Mouse (Mus musculus): ENCODE data around the gene Wscd1. TPM values are rescaled to one million over a fixed set of nuclear protein-coding genes. Genes with fewer than 3 reads are reported as not detected.

Gene Wscd1
- polyA plus RNA-seq, 2 experiments = 0.09 to 0.24 TPM

DNA sequence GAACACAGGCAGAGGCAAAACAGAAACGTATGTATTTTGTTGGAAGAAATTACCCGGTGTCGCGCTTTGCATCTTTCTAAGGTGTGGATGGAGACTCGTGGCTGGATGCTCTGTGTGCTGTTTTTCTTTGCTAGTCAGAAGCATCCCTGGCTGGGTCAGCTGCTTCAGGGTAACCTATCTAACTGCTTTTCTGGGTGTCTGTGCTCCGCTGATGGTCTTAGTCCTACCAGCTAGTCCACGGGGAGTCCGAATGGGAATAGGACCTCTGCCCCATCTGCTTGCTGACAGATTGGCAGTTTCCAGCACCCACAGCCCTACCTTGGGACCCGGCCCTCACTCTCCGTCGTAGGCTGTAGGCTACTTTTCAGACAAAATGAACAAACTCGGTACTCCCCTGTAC is 2.0 kb downstream of the Wscd1 start:
- Histone ChIP-seq H3K4me3 (ENCODE audit: insufficient read depth in 1 of 2, low read depth in 2 of 2, low read length in 2 of 2) (no peak overlapping the region), H3K4me2 (ENCODE audit: low read depth) (no peak overlapping the region; the same call in 1 of the 2 replicates), H3K9me3 (ENCODE audit: control insufficient read depth, low read length) (no peaks in the 10 kb centered on the region), H3K4me1 (replicated peaks; ENCODE audit: control insufficient read depth in 2 of 2, insufficient read depth in 2 of 2, low read length in 1 of 2) (no peaks in the 10 kb centered on the region), H3K9ac (replicated peaks) (no peak overlapping the region), H3K27ac (no peak overlapping the region), H3K36me3 (replicated peaks; ENCODE audit: control insufficient read depth, insufficient read depth, low read depth) (no peaks in the 10 kb centered on the region), H3K27me3 (ENCODE audit: control insufficient read depth, insufficient read depth, low read length) (peaks cover 20% of the 10 kb centered on the region)
- DNase-seq (ENCODE audit: low read depth in 3 of 3, low spot score in 3 of 3) = no peak
- no peak for TF ChIP-seq EP300 (IDR thresholded peaks at IDR 0.05; ENCODE audit: low read depth)
- no peak for TF ChIP-seq CTCF (IDR thresholded peaks at IDR 0.05; ENCODE audit: low read depth)
- no peak for ATAC-seq (ENCODE audit: insufficient read depth)
- 32% methylated on average over 12 of the region's 12 CpGs for WGBS (ENCODE audit: insufficient replicate concordance)

DNA sequence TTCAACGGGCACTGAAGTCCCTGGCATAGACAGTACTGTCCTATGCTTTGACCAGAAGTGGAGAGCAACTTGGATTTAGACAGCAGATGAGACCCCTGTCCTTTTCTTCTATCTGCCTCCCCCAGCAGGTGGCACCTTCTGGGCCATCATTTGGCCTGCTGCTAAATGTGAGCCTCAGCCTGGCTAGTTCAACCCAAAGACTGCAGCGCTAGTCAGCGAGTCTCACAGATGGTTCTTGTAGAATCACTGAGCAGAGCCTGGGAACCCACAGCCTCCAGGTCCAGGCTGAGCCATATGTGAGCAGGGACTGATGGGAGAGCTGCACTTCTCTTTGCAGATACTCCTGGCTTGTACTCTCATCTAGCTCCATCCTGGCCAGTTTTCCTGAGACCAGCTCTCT is 2.9 kb downstream of the Wscd1 start:
- H3K27me3 ChIP-seq (ENCODE audit: control insufficient read depth, insufficient read depth, low read length) = peaks cover 20% of the 10 kb centered on the region
- DNase-seq (ENCODE audit: low read depth in 3 of 3, low spot score in 3 of 3) (no peak), ATAC-seq (ENCODE audit: insufficient read depth) (no peak)
- H3K36me3 ChIP-seq (replicated peaks; ENCODE audit: control insufficient read depth, insufficient read depth, low read depth) = no peaks in the 10 kb centered on the region
- no peaks in the 10 kb centered on the region for H3K9me3 ChIP-seq (ENCODE audit: control insufficient read depth, low read length)
- 62% methylated on average over 3 of the region's 3 CpGs for WGBS (ENCODE audit: insufficient replicate concordance)
- H3K4me2 ChIP-seq (ENCODE audit: low read depth) = no peak overlapping the region
- no peaks in the 10 kb centered on the region for H3K4me1 ChIP-seq (replicated peaks; ENCODE audit: control insufficient read depth in 2 of 2, insufficient read depth in 2 of 2, low read length in 1 of 2)
- no peak overlapping the region for H3K9ac ChIP-seq (replicated peaks)
- no peak overlapping the region for H3K4me3 ChIP-seq (ENCODE audit: insufficient read depth in 1 of 2, low read depth in 2 of 2, low read length in 2 of 2)
- TF ChIP-seq CTCF (IDR thresholded peaks at IDR 0.05; ENCODE audit: low read depth) = no peak
- no peak for TF ChIP-seq EP300 (IDR thresholded peaks at IDR 0.05; ENCODE audit: low read depth)
- no peak overlapping the region for H3K27ac ChIP-seq

DNA sequence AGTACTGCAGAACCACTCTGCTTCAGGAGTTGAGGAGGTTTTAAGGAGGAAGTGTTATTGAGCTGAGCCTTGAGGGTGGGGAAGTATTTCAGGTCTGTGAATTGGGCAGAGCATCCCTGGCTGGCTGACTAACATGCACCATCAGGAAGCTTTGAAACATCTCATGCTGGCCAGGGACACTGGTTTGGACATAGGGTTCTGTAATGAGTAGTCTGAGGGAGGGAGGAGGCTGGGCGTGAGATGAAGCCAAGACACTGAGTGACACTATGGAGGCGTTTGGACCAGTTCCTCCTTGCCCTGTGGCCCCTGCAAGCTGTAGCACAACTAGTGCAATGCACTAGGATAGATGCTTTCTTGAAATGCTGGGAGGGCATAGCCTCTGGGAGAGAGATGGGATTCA is 5.4 kb downstream of the Wscd1 start:
- Histone ChIP-seq H3K4me1 (replicated peaks; ENCODE audit: control insufficient read depth in 2 of 2, insufficient read depth in 2 of 2, low read length in 1 of 2) (no peaks in the 10 kb centered on the region), H3K27me3 (ENCODE audit: control insufficient read depth, insufficient read depth, low read length) (peaks cover 20% of the 10 kb centered on the region), H3K9me3 (ENCODE audit: control insufficient read depth, low read length) (no peaks in the 10 kb centered on the region), H3K27ac (no peak overlapping the region), H3K4me3 (ENCODE audit: insufficient read depth in 1 of 2, low read depth in 2 of 2, low read length in 2 of 2) (no peak overlapping the region), H3K36me3 (replicated peaks; ENCODE audit: control insufficient read depth, insufficient read depth, low read depth) (no peaks in the 10 kb centered on the region), H3K4me2 (ENCODE audit: low read depth) (no peak overlapping the region), H3K9ac (replicated peaks) (no peak overlapping the region)
- TF ChIP-seq CTCF (IDR thresholded peaks at IDR 0.05; ENCODE audit: low read depth) (no peak), EP300 (IDR thresholded peaks at IDR 0.05; ENCODE audit: low read depth) (no peak)
- 20% methylated on average over 2 of the region's 2 CpGs for WGBS (ENCODE audit: insufficient replicate concordance)
- no peak for ATAC-seq (ENCODE audit: insufficient read depth)
- no peak for DNase-seq (ENCODE audit: low read depth in 3 of 3, low spot score in 3 of 3)

DNA sequence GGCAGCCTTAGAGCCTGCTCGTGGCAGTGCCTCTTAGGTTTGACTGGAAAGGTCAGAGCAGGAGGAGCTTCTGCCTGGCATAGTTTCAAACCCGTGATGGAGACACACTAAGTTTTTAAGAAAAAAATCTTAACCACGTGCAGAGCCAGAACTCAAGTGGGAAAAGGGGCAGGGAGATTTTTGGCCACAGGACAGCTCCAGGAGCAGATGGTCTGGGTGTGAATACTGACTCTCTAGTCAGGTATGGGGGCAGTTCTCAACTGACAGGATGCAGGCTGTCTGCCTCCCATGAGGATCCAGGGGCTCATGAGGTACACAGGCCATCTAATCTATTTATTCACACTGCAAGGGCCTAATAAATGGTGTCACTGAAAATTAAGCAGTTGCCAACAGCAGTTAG is 6.6 kb downstream of the Wscd1 start:
- H3K27me3 ChIP-seq (ENCODE audit: control insufficient read depth, insufficient read depth, low read length) = peaks cover 9% of the 10 kb centered on the region
- DNase-seq (ENCODE audit: low read depth in 3 of 3, low spot score in 3 of 3) (no peak), ATAC-seq (ENCODE audit: insufficient read depth) (no peak)

DNA sequence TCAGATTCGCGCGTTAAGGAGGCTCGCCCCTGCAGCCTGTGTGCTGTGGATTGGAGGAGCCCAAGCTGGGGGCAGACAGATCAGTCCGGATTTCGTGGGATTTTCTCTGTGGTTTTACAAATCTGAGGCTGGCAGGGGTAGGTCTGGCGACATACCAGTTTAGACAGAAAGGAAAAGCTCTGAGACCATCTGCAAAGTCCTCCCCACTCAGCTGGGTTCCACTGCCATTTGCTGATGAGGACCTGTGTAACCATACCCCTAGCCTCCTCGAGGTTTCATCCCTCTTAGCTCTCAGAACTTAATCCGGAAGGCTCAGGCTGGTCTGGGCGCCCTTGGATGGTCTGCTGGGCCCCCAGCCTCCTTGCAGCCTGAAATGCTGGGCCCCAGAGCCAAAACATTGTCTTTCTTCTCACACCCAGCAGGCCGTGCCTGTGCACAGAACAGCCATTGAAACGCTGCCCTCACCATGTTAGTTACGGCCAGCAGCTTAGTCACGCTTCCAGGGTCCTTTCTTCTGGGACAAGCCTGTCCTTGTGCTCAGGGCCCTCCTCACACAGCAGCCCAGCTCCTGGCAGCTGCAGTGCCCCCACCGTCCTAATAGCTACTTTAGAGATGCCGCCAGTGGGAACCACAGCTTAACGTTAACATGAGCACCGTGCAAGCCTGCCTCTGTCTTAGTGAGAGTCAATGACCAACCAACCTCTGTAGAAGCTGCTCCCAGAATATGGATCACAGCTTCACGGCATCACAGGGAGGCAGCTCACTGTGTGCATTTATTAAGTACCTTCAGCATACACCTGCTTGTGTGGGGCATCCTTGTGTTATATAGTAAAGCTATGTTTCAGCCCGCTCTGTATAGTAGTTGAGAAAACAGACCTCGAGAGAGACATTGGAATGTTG is 8.7 kb downstream of the Wscd1 start:
- no peaks in the 10 kb centered on the region for H3K27me3 ChIP-seq (ENCODE audit: control insufficient read depth, insufficient read depth, low read length)
- H3K4me3 ChIP-seq (ENCODE audit: insufficient read depth in 1 of 2, low read depth in 2 of 2, low read length in 2 of 2) = no peak overlapping the region
- TF ChIP-seq CTCF (IDR thresholded peaks at IDR 0.05; ENCODE audit: low read depth) (no peak), EP300 (IDR thresholded peaks at IDR 0.05; ENCODE audit: low read depth) (no peak)
- no peak overlapping the region for H3K27ac ChIP-seq
- 51% methylated on average over 21 of the region's 21 CpGs for WGBS (ENCODE audit: insufficient replicate concordance)
- ATAC-seq (ENCODE audit: insufficient read depth) (no peak), DNase-seq (ENCODE audit: low read depth in 3 of 3, low spot score in 3 of 3) (no peak)
- no peaks in the 10 kb centered on the region for H3K9me3 ChIP-seq (ENCODE audit: control insufficient read depth, low read length)
- H3K4me1 ChIP-seq (replicated peaks; ENCODE audit: control insufficient read depth in 2 of 2, insufficient read depth in 2 of 2, low read length in 1 of 2) = no peaks in the 10 kb centered on the region
- no peak overlapping the region for H3K4me2 ChIP-seq (ENCODE audit: low read depth)
- H3K9ac ChIP-seq (replicated peaks) = no peak overlapping the region
- no peaks in the 10 kb centered on the region for H3K36me3 ChIP-seq (replicated peaks; ENCODE audit: control insufficient read depth, insufficient read depth, low read depth)

More for the DNA sequence above, 6.6 kb downstream of the Wscd1 start:
- no peak for TF ChIP-seq CTCF (IDR thresholded peaks at IDR 0.05; ENCODE audit: low read depth)
- no peak for TF ChIP-seq EP300 (IDR thresholded peaks at IDR 0.05; ENCODE audit: low read depth)
- Histone ChIP-seq H3K9ac (replicated peaks) (no peak overlapping the region), H3K36me3 (replicated peaks; ENCODE audit: control insufficient read depth, insufficient read depth, low read depth) (no peaks in the 10 kb centered on the region), H3K4me1 (replicated peaks; ENCODE audit: control insufficient read depth in 2 of 2, insufficient read depth in 2 of 2, low read length in 1 of 2) (no peaks in the 10 kb centered on the region), H3K9me3 (ENCODE audit: control insufficient read depth, low read length) (no peaks in the 10 kb centered on the region), H3K4me3 (ENCODE audit: insufficient read depth in 1 of 2, low read depth in 2 of 2, low read length in 2 of 2) (no peak overlapping the region), H3K4me2 (ENCODE audit: low read depth) (no peak overlapping the region), H3K27ac (no peak overlapping the region)
- WGBS (ENCODE audit: insufficient replicate concordance) = 54% methylated on average over 3 of the region's 3 CpGs
